Mouse (Mus musculus) gastrocnemius, postnatal 14 days (tissue): Measurements from ENCODE around the gene Oprm1. TPM values are rescaled to one million over a fixed set of nuclear protein-coding genes. Genes with fewer than 3 reads are reported as not detected.
"Not testable (repeated sequence)": the region's sequence is repeated elsewhere in the genome, so short reads cannot be mapped to it uniquely, and the experiment has no call there.

Experiments used
- DNase-seq: peaks from one replicate; pipeline ENCODE4 v3.0.0; 2021; ENCODE audit warnings: mixed read lengths
- intact Hi-C: fragments of 180-260 bp; cut with DNase I; formaldehyde crosslinking; loops from one replicate; pipeline ENCODE4 v1.15.1; 2025; ENCODE audit warnings: low total_unique reads
- total RNA-seq, 2 experiments: library from RNA; stranded (reverse); gene quantifications; 2 replicates each; pipeline ENCODE4 v1.2.3; 2021

Gene Oprm1
- total RNA-seq, 2 experiments from 2014 or later = not detected

- intact Hi-C loops = no loop called here
- no peak for DNase-seq
These were observed 200.5 kb downstream of the Oprm1 start for GRCm38 (mm10) chr10:6958791-6959190.

- intact Hi-C loops = no loop called here
- no peak for DNase-seq
These were observed 209.4 kb downstream of the Oprm1 start for GRCm38 (mm10) chr10:6967588-6968242.

DNA sequence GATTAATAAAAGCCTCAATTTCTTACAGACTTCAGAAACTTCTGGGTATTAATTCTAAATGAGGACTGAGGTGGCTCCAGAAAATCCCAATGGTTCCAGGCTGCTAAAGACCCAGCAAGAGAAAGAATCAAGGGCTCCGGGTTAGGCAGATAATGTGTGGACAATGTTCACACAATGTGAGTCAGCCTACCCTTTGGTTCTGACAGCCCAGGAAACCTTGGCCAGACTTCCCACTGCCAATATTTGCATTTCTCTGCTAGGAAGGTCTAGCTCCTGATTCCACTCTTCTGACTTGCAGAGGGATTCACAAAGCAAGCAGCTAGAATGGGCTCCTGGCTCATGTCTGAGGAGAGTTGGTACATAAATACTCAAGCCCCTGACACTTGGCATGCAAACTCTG is 210.0 kb downstream of the Oprm1 start:
- DNase-seq = no peak
- intact Hi-C loops = no loop called here

DNA sequence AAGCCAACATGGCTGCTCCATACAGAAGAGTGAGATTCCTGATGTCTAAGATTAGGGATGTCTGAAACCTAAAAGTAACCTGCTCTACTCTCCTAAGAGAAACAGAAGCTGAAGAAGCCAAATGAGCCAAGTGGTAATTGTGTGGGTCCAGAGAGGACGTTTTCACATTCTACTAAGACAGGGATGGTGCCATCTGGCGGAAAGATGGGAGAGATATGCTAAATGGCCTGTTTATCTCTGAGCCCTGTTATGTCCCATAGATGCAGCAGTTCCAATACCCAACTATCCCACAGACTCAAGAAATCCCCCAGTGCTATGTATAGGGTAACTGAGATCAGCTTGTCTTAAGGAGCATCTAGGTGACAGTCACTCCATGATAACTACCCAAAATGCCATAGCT is 219.5 kb downstream of the Oprm1 start:
- intact Hi-C loops = no loop called here
- no peak for DNase-seq

DNA sequence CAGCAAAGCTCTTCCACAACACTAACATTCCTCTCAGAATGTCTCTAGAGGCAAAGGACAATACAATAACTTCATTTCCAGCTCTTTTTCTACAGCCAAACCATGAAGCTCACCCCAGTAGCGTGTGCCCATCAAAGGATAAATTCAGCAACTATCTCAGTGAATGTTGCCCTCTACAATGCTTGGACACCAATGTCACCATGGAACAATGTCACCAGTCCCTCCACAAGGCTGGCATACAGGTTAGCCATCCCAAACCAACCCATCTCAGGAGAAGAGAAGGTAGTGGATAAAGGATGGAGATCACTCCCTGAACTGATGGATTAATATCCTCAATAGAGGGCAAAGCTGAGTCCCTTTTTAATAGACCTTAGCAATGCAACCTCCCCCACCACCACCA is 220.4 kb downstream of the Oprm1 start:
- DNase-seq = no peak
- intact Hi-C loops = no loop called here

GRCm38 (mm10) chr10:6979216-6979615 is 220.9 kb downstream of the Oprm1 start:
- DNase-seq = no peak
- intact Hi-C loops = no loop called here

DNA sequence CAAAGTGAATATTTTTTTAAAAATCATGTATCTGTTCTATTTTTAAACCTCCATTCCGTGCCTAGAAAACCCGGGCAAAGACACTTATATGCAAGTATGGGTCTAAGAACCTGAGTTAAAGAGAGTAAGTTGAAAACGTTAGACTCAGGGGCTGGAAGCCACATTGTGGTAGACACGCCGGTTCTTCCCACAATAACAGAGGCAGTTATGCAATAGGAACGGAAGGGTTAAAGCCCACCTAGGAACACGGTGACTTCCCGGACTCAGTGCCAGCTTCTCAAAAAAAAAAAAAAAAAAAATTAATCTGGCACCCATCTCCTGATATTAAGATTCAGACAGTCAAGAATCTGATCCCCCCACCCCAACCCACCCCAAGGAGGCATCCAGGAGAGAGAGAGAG is 221.5 kb downstream of the Oprm1 start:
- no peak for DNase-seq
- intact Hi-C loops = no loop called here

GRCm38 (mm10) chr10:6980236-6980635 is 221.9 kb downstream of the Oprm1 start:
- intact Hi-C loops = no loop called here
- no peak for DNase-seq

DNA sequence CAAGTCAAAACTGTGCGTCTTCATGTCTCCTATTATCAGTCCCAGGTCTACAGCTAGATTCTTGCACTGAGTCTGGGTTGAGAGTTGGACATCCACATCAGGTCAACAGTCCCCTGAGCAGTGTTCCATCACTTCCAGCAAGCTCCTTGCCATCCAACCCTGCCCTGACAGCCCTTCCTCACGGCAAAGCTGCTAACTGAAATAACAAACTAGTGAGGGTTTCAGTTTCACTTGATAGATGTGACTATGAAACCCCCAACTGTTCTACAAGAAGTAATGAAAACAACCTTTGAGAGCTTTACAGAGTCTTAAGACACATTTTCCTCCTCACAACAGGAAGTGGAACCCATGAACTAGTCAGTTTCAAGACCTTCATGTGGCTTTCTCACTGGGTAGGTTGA is 224.4 kb downstream of the Oprm1 start:
- no peak for DNase-seq
- intact Hi-C loops = no loop called here

- intact Hi-C loops = no loop called here
- DNase-seq = no peak
These were observed 225.1 kb downstream of the Oprm1 start for GRCm38 (mm10) chr10:6983431-6983830.

- intact Hi-C loops = no loop called here
- DNase-seq = no peak
These were observed 227.9 kb downstream of the Oprm1 start for GRCm38 (mm10) chr10:6986246-6986645.

- DNase-seq = no peak
- intact Hi-C loops = no loop called here
These were observed 229.2 kb downstream of the Oprm1 start for GRCm38 (mm10) chr10:6987399-6988098.

DNA sequence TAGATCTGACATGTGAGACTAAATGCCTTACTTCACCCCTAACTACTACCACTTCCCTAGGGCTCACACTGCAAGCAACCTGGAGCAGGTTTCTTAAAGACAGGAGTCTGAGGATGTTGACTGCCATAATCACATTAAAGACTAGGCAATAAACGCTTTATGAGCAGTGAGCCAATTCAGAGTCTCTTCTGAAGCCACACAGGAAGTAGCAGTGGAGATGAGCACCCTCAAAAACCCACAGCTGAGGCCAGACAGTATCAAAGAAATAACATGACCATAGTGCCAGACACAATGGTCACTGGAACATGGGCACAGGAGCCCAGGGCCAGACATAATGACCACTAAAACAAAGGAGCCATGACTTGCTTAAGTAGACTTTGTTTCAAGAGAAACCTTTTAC is 230.2 kb downstream of the Oprm1 start:
- DNase-seq = no peak
- intact Hi-C loops = no loop called here

GRCm38 (mm10) chr10:6996895-6997294 is 238.6 kb downstream of the Oprm1 start:
- intact Hi-C loops = no loop called here
- no peak for DNase-seq

GRCm38 (mm10) chr10:6998576-6999250 is 240.4 kb downstream of the Oprm1 start:
- intact Hi-C loops = no loop called here
- no peak for DNase-seq

DNA sequence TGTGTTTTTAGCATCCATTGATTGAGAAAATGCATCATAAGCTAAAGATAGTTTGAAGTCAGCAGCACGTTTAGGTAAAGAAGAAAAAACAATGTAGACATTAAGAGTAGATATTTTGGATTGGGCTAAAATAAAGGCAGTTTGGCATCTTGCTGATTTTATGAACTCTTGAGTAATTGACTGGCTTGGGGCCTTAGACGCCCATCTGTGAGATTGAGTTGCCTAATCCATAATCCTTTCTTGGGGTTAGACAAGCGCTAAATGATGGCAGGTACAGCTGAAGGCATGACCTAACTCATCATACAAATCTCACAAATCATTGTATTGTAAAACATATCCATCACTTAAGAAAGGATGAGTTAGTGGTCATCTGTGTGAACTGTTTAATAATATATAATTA is 241.0 kb downstream of the Oprm1 start:
- intact Hi-C loops = no loop called here
- no peak for DNase-seq

- DNase-seq, intact Hi-C loops: not testable (repeated sequence)
These were observed 245.6 kb downstream of the Oprm1 start for GRCm38 (mm10) chr10:7003898-7004297.

GRCm38 (mm10) chr10:7004980-7005538 is 246.8 kb downstream of the Oprm1 start:
- no peak for DNase-seq
- intact Hi-C loops = no loop called here

GRCm38 (mm10) chr10:7010543-7010942 is 252.2 kb downstream of the Oprm1 start:
- DNase-seq = no peak
- intact Hi-C loops = no loop called here

DNA sequence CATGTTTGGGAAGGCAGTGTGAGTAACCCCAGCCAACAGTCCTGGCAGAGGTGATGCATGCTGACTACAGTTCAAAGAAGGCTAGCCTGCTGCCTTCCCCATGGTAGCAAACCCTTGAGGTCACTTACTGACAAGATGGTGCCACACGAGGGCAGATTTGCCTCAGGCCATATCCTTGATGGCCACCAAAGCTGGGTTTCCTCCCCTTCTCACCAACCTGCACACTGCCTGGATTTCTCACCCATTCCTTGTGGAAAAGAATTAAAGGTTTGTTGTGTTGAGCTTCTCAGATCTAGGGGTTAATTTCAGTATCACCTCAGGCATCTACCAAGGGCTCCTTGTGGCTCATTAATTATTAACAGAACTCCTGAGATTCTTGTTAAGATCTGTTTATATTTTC is 256.9 kb downstream of the Oprm1 start:
- intact Hi-C loops = no loop called here
- DNase-seq = no peak
